Mouse (Mus musculus) fibroblast of lung, adult 2 months (primary cell): ENCODE data around the gene Hsh2d.

Source experiments
- DNase-seq: peaks from one replicate; pipeline ENCODE4 v3.0.0-alpha.2; 2011; ENCODE audit warnings: low read depth

The Hsh2d gene

DNA sequence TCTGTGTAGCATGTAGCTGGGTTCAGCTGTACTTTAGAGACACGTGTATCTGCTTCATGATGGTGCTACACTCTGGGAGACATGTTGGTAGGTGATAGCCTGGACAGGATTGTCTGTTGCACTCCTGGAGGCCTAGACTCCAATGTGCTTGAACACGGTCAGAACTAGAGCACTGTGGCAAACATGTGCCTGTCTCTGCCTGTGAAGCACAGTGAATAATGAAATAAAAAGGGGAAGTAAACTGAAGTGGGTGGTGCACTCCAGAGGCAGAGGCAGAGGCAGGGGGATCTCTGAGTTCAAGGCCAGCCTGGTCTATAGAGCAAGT lies 739 bp downstream of the Hsh2d start:
- DNase-seq = no peak

DNA sequence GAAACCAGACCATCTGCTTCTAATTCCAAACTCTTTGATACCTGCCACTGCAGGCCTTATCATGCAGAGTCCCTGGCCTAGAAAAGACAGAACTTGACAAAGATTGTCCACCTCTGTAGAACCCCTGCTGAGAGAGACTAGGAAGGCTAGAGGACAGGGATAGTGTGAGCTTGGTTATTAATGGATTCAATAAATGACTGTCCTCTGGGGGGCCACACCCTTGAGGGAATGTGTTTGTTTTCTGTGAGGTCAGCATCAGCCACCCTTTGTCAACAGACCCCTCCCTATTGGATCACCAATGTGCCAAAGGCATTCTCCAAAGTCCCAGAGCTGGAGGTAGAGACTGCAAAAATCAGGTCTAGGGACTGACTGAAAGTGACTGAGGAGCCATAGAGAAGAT lies 2.6 kb downstream of the Hsh2d start:
- DNase-seq = no peak

DNA sequence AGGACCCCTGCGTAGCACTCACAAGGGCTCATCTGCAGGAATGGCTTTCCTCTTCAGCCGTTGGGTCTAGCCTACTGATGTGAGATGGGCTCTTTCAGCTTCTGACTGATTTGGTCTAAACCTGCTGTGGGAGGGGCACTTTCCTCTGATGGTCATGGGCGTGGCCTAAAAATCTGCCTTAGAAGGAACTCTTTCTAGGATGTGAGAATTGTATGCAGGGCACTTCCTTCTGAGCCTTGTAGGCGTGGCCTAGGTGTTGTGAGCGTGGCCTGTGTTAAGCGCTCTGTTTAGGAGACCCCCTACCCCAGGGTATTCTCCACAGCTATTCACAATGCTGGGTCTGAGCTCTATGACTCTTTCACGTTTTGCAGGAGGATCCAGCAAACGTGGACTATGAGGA lies 8.6 kb downstream of the Hsh2d start:
- no peak for DNase-seq

DNA sequence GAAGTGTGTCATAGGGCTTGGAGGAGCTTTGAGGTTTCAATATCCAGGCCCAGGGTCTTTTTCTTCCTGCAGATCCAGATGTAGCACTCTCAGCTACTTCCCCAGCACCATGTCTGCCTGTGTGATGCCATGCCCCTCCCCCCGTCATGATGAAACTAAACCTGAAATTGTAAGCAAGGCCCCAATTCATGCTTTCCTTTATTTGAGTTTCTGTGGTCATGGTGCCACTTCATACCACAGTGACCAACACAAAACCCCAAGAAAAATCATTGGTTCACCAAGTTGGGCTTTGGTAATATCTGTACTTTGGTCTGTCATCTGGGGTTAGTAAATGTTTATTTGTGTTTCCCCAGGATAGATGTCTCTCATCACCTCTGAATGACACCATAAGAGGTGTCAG lies 19.1 kb downstream of the Hsh2d start:
- no peak for DNase-seq

DNA sequence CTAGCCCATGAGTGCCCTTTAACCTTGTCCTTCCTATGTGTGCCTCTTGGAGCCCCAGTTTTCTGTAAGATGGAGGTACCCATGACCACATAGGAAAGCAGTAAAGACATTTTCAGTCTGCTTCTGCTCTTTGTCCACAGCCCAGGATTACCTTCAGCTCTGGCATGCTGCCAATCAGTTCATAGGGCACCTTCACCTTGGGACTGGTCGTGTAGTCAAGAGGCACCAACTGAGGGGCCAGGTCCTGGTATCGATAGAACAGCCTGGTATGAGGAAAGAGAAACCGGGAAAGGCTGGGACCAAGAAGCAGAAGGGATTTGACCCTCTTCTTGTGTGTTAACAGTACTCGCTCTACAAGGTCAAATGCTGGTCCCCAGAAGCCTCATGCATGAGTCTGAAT lies 20.8 kb downstream of the Hsh2d start:
- DNase-seq = no peak

DNA sequence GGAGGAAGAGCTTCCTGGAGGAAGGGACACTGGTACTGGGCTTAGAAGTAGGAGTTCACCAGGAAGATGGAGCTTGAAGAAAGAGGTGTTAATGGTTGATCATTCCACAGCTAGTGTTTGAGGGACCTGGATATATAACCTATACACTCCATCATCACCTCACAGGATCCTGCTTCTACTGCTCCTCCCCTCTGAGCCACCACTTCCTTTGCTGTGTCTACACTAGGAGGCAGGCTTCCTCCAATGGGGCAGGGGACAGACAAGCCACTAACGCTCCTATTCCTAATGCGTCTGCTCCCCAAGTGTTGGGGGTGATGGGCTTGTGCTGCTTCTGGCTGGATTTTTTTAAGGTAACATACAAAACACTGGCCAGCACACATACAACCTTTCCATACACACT lies 21.3 kb downstream of the Hsh2d start:
- DNase-seq = no peak

DNA sequence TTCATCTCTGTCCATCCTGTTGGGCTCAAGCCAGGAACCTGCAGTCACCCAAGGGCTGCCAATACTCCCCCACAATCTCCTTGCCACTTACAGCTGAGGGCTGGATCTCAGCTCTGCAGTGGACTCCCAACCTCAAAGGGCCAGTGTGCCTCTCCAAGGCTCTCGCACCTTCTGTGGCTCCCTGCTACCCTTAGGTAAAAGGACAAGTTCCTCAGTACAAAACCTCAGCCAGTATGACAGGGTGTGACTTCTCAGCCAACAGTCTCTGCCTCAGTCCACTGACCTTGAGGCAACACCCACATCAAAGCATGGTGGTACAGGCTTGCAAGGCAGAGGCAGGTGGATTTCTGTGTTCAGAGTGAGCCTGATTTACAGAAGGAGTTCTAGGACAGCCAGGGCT lies 22.4 kb downstream of the Hsh2d start:
- no peak for DNase-seq

DNA sequence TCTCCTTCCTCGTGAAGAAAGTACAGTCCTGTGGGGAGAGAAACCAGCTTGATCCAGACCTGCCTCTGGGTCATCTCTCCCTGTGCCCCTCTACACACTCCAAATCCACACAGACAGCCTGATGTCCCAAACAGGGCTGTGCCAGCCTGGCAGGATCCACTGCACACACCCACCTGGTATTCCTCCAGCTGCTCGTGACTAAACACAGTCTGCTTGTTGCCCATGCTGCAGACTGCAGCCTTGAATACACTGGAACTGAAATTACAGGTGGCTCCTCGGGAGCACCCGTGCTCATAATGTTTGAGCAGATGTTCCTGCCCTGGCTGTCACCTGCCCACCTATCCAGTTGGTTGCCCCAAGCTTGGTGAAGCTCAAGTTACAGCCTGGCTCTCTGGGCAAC lies 23.3 kb downstream of the Hsh2d start, which contains the start of gene Cib3:
Gene Cib3, minus strand, starts transcription at position 87 of the 400 bp plus-strand sequence.
- DNase-seq = no peak

DNA sequence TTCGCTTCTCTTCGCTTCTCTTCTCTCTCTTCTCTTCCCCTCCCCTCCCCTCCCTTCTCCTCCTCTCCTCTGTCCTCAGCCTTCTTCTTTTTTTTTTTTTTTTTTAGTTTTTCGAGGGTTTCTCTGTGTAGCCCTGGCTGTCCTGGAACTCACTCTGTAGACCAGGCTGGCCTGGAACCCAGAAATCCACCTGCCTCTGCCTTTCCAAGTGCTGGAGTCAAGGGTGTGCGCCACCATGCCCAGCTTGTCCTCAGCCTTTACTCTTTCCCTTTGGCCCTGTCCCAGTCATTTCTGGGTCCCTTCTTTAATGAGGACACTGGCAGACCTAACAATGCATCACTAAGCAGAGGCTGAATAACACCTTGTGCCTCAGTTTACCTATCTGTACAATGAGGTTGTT lies 24.1 kb downstream of the Hsh2d start, which contains the start of gene Gm11034:
Gene Gm11034, minus strand, starts transcription at position 101 of the 400 bp plus-strand sequence.
- DNase-seq = no peak

DNA sequence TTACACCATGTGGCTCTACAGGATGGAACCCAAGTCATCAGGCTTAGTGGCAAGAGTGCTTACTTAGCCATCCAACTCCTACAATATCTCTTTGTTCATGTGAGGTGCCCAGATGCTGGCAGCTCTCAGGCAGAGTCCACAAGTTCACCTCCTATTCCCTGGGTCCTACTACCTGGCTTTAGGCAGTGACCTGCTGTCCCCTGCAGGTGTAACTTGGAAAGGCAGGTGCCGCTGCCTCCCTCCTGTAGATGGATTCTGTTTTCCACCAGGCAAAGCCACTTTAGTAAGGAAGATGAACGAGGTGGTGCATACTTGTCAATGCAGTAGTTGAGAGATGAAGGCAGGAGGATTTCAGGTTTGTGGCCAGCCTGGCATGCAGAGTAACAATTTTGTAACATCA lies 25.6 kb downstream of the Hsh2d start:
- DNase-seq = no peak

DNA sequence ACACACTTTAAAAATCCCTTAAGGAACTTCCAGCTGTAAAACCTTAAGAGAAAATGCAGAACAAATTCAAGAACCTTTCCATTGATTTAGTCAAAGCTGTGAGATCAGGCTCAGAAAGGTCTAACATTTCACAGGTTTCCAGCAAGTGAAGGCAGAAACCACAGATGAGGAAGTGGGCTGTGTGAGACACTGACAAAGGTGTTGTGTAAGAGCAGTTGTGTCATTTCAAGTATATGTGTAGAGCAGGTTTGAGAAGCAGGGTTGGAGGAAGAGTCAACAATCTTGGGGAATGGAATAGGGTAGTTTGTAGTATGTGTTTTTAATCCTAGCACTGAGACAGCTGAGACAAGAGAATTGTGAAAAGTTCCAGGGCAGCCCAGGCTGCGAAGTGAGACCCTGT lies 26.4 kb downstream of the Hsh2d start:
- DNase-seq = no peak

DNA sequence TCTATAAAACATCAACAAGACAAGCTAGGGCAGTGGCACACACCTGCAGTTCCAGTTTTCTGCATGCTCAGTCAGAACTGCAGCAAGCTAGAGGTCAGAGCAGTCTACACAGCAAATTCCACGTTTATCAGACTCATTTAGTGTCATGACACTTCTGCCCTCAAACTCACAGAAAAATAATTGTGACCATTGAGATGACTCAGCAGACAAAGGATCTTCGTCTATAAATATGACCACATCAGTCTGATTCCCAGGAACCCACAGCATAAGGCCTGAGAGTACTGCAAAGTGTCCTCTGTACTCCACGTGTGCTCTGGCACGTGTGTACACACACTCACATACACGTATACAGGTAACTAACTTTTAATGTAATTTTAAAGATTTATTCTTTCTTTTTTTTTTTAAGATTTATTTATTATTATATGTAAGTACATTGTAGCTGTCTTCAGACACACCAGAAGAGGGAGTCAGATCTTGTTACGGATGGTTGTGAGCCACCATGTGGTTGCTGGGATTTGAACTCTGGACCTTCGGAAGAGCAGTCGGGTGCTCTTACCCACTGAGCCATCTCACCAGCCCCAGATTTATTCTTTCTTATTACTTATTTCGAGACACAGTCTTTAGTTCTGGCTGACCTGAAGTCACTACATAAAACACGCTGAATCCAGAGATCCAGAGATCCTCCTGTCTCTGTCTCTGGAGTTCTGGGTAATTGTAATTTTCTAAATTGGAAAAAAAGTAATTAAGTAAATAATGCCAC lies 29.5 kb downstream of the Hsh2d start:
- no peak for DNase-seq

DNA sequence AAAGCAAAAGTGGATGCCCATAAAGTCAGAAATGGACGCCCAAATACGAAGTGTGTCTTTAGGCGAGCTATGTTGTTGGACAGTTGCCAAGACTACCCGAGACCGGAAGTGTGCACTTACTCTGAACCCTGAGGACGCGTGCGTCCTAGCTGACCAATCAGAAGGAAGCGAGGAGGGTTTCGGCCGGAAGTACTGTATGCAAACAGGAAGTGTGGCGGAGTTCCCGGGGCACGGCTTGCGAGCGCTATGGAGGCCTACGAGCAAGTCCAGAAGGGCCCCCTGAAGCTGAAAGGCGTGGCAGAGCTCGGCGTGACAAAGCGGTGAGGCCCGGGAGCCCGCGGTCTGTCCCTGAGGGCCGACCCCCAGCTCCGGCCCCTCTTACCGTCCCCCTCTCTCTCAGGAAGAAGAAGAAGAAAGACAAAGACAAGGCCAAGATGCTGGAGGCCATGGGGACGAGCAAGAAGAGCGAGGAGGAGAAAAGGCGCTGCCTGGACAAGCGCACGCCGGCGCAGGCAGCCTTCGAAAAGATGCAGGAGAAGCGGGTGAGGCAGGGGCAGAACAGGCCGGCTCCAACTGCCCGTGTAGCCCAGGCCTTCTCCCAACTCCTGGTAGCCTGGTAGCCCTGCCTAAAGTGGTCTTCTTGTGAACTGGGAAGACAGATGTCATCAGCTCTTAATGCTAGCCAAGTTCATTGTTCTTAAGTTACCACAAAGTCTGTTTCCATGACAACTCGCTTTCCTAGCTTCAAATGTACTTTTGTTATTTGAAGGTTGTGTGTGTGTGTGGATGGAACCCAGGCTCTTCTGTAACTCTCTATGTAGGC lies 30.3 kb downstream of the Hsh2d start, which contains the start of gene Fam32a:
Gene Fam32a, plus strand, starts transcription at position 190 of the 823 bp plus-strand sequence.
- DNase-seq = peak; percentile 90

DNA sequence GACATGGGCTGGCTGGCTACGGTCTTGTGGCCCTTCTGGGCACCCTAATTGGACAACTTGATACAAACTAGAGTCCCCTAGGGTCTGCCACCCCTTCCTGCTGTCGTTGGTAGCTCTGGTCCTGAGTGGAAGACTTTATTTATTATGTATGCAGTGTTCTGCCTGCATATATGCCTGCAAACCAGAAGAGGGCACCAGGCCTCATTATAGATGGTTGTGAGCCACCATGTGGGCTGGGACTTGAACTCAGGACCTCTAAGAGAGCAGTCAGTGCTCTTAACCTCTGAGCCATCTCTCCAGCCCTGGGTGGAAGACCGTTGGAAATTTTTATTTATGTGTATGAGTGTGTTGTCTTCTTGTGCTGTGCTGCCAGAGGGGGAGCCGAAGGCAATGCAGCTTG lies 31.3 kb downstream of the Hsh2d start:
- DNase-seq = no peak

DNA sequence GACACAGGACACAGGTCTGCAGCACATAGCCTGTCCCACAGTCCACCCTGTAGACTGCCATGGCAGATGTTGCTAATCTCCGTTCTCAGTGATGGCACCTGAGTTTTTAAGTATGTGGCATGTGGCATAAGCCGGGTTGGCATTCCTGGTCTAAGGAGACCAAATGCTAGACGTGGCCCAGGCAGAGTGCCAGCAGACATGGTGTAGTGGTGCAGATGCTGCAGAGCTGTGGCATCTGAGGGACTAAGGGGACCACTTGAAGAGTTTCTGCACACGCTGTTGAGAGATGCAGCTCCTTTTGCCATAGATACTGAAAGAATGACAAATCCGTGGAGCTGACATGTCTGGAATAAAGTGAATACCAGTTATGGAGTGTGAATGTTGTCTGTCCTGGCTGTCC lies 33.2 kb downstream of the Hsh2d start:
- DNase-seq = no peak

DNA sequence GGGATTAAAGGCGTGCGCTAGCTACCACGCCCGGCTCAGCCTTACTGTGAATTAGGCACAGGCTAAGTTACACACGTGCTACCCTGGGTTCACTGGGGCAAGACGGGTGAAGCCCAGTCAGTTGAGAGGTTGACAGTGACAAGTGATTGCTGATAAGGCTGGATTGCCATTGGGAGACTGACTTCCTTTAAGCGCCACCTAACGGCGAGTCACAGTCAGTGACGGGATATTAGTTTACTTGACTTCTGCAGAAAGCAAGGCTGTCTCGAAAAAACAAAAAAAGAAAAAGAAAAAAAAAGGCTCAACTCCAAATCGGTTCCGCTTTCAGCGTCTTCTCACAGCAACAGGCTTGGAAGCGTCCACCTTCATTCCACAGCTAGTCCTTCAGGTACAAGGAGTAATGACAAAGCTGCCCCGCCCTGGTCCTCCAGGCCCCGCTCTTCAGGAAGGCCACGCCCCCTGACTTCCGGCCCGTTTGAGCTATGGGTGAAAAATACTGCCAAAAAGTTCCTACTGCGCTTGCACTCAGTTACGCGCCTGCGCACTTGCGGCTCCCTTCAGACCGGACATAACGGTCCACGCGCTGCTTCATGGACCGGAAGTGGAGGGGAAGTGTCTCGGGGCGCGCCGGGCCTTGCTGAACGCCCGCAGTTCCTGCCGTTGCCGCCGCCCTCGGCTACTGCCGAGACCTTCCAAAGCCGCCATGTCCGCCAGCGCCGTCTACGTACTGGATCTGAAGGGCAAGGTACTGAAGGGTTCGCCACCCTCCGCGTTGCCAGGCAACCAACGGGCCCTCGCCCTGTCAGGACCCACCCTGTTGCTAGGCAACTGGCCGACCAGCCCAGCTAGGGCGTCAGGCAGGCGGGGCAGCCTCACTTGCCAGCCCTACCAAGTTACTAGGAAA lies 50.3 kb downstream of the Hsh2d start, which contains the start of gene Ap1m1:
Gene Ap1m1, plus strand, starts transcription at position 520 of the 904 bp plus-strand sequence.
- DNase-seq = peak; percentile 98

DNA sequence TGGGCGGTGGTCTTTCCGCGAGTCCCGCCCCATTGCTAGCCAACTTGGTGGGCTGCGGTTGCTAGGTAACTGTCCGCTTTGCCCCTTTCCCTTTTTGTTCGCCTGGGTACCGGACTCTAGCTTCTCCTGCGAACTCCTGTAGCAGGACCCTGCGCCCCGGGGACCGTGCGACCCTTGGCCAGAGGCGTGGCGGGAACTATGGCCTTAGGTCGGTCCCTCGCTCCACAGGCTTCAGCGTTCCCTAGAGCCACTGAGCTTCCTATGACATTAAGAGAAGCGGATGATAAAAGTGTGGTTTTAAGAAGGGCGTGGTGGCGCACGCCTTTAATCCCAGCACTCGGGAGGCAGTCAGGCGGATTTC lies 50.9 kb downstream of the Hsh2d start:
- no peak for DNase-seq

DNA sequence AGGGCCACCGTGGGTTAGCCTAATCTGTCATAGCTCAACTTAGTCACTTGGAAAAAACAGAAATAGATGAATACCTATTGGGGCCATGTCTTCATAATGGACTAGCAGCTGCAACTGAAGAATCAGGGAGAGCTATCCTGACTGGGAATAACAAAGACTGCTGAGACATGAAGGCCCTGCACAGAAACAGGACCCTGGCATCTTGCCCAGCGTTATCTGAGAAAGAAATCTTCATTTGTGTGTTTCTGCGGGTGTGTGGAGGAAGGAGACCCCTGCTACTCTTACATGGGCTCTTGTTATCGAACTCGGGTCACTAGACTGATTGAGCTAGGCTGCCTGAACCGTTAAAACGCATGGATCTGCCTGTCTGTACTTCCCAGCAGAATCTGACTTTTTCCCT lies 51.5 kb downstream of the Hsh2d start:
- no peak for DNase-seq

DNA sequence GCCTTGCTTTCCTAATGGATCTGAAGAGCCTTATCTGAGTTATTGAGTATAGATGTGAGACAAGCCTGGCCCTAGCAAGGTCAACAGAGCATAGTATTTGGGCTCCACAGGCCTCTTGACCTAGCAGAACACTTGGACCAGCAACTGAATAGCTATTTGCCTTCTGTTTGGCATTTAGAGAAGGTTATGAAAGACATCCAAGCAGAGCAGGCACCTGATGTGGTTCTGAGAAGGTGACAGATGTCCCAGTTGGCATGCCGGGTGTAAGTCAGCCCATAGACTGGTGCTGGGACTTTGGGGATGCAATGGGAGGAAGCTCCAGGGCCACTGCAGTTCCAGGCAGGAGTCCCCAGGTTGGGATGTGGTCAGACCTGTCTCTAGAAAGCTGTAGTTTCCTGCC lies 52.8 kb downstream of the Hsh2d start:
- DNase-seq = no peak

DNA sequence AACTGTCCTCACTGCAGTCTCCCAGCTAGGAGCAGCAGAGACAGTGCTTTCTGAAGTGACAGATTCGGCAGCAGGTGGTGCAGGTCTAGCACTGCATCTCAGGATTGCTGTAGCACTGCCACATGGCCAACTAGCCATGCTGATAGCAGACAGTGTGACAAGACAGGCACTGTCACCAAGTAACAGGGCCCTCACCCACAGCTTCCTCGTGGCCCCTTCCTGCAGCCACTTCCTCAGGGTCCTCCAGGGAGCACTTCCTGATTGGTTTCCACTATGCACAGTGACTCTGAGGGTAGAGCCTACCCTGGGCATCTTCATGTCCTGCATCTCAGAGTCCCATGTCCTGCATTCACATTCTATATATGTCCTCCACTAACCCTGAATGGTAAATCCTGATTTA lies 55.2 kb downstream of the Hsh2d start:
- DNase-seq = no peak
